Mouse (Mus musculus) embryonic facial prominence, embryonic 14.5 days (tissue): ENCODE results near the gene Map3k20. TPM values are rescaled to one million over a fixed set of nuclear protein-coding genes. Genes with fewer than 3 reads are reported as not detected.

Experiments
- ATAC-seq: fragments of 200-750 bp; cut with Nextera tagmentation; 2 replicates; pipeline ENCODE4 v1.8.0; 2017; ENCODE audit warnings: low read depth, moderate number of reproducible peaks, moderate TSS enrichment
- DNase-seq: peaks from one replicate; pipeline ENCODE4 v3.0.0-alpha.2; 2015; ENCODE audit warnings: low spot score
- H3K27ac ChIP-seq: fragments of 300-500 bp; sonication (generic); replicated peaks from 2 replicates; pipeline ENCODE4 v1.5.1; 2014; ENCODE audit warnings: low read depth, mild to moderate bottlenecking, low read length, moderate library complexity
- H3K27me3 ChIP-seq: fragments of 300-500 bp; sonication (generic); replicated peaks from 2 replicates; pipeline ENCODE4 v1.6.1; 2014; ENCODE audit warnings: low read length; ENCODE audit not compliant: control insufficient read depth, insufficient read depth
- H3K36me3 ChIP-seq: fragments of 300-500 bp; sonication (generic); 2 replicates; pipeline ENCODE4 v1.6.1; 2014; ENCODE audit warnings: low read length, mixed read lengths; ENCODE audit not compliant: control insufficient read depth, insufficient read depth
- H3K4me1 ChIP-seq: fragments of 300-500 bp; sonication (generic); 2 replicates; pipeline ENCODE4 v1.6.1; 2014; ENCODE audit warnings: antibody characterized with exemption, low read length; ENCODE audit not compliant: control insufficient read depth, insufficient read depth
- H3K4me2 ChIP-seq: fragments of 300-500 bp; sonication (generic); 2 replicates; pipeline ENCODE4 v1.6.1; 2014; ENCODE audit warnings: low read depth, mild to moderate bottlenecking, low read length, moderate library complexity, mixed read lengths
- H3K4me3 ChIP-seq: fragments of 300-500 bp; sonication (generic); 2 replicates; pipeline ENCODE4 v1.5.1; 2014; ENCODE audit warnings: low read depth, mild to moderate bottlenecking, low read length
- H3K9ac ChIP-seq: fragments of 300-500 bp; sonication (generic); 2 replicates; pipeline ENCODE4 v1.6.1; 2014; ENCODE audit warnings: low read depth, mild to moderate bottlenecking, low read length, moderate library complexity, mixed read lengths
- H3K9me3 ChIP-seq: fragments of 300-500 bp; sonication (generic); 2 replicates; pipeline ENCODE4 v1.6.1; 2016; ENCODE audit warnings: low read length; ENCODE audit not compliant: control insufficient read depth
- WGBS: fragments of 180-500 bp; shearing (Covaris S2); extraction: QIAGEN DNeasy Blood & Tissue Kit; methylation state at CpG from one replicate; pipeline ENCODE4 v1.1.7; 2014; 5-methylcytosine and 5-hydroxymethylcytosine counted together
- polyA plus RNA-seq: library from polyadenylated mRNA; unstranded; fragments of >200 nt; fragmentation: Nextera tagmentation; extraction: Ambion mirVana; gene quantifications from 2 replicates; pipeline ENCODE4 v1.2.1, GENCODE M21; 2014

Gene Map3k20
- 20.4 and 22.3 TPM in 2 replicates for polyA plus RNA-seq

DNA sequence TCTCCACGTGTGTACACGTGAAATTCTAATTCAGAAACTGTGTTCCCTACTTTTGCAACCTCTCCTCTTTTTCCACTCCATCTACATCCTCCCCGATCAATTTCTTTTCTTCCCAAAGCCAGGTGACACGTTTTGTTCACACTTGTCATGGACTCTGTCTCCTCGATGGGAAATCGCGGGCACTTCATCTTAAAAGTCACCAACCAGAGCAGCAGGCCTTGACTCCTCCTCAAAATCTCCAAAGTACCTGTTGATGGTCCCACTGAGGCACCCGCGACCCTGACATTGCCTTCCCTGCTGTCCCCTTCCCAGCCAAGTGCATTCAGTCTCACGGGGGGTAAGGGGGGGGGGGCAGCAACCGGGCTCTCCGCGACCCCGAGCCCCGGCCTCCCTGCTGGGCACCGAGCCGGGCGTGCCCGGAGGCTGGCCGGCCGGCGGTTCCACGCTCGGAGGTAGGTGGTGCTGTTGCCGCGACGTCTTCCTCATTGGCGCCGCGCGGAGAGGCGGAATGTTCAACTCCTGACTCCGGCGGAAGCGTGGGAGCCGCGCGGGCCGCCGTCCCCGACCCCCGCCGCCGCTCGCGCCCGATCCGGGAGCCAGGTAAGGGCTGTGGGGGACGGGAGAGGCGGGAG lies at the start of gene Map3k20:
Gene Map3k20 (plus strand): TSS at position 382 of the 632 bp plus-strand sequence.
- Histone ChIP-seq H3K27ac (peak within 1 kb of the TSS; percentile 55; the same call in 1 of the 2 replicates), H3K4me3 (peak within 1 kb of the TSS; percentile 86), H3K27me3 (no peaks in the 10 kb centered on the region), H3K4me2 (peak within 1 kb of the TSS; percentile 83), H3K4me1 (peaks cover 4% of the 10 kb centered on the region; the same call in 1 of the 2 replicates), H3K9me3 (no peaks in the 10 kb centered on the region), H3K36me3 (no peaks in the 10 kb centered on the region), H3K9ac (peak within 1 kb of the TSS; percentile 94)
- ATAC-seq: peak; percentile 82
- whole genome bisulfite sequencing: 2% methylated on average over 44 of the region's 50 CpGs
- peak; percentile 77 for DNase-seq

DNA sequence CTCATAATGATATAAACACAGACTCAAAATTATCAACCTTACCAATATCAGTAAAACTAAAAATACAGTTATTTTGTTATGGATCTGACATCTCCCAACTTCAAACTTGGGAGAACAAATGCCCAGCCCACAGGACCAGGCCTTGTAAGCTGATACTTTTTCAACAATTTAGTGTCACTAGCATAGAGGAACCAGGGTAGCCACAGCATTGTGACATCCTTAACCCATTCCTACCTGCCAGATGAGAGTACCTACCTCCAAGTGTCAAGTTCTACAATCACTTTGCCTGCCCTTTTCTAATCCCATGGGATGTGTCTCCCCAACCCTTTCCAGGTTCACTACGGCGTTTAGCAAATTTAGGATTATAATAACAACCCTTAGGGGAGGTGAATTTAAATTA lies 47.0 kb upstream of the Map3k20 start:
- Histone ChIP-seq H3K27me3 (no peaks in the 10 kb centered on the region), H3K27ac (no peak overlapping the region), H3K9me3 (no peaks in the 10 kb centered on the region), H3K9ac (no peak overlapping the region), H3K36me3 (no peaks in the 10 kb centered on the region), H3K4me3 (no peak overlapping the region), H3K4me2 (no peak overlapping the region), H3K4me1 (peaks cover 25% of the 10 kb centered on the region)
- ATAC-seq: no peak
- DNase-seq: no peak
- 54% methylated on average over 2 of the region's 2 CpGs for WGBS

DNA sequence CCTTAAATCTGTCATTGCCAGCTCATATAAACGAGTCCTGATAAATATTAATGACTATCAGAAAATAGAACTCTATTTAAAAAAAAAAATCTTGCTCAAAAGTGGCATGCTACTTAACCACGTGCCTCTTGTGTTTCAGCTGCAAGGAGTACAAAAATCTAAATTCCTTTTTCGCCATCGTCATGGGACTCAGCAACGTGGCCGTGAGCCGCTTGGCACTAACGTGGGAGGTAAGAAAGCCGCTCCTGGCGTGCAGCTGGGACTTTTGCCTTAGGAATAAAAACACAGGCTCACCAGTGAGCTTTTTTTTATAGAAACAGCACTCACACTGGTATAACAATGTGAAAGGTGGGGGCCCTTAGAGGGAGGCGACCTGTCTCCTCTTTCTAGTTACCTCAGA lies 46.5 kb upstream of the Map3k20 start:
- H3K4me1 ChIP-seq: peaks cover 25% of the 10 kb centered on the region
- DNase-seq: no peak
- WGBS: 45% methylated on average over 11 of the region's 11 CpGs
- H3K4me3 ChIP-seq: no peak overlapping the region
- H3K9ac ChIP-seq: 0 out of 2 replicates have a peak overlapping the region, but pooled peaks have one; percentile 22
- no peaks in the 10 kb centered on the region for H3K9me3 ChIP-seq
- H3K4me2 ChIP-seq: no peak overlapping the region
- peak overlapping the region; percentile 78 for H3K27ac ChIP-seq
- no peak for ATAC-seq
- H3K36me3 ChIP-seq: no peaks in the 10 kb centered on the region
- no peaks in the 10 kb centered on the region for H3K27me3 ChIP-seq

DNA sequence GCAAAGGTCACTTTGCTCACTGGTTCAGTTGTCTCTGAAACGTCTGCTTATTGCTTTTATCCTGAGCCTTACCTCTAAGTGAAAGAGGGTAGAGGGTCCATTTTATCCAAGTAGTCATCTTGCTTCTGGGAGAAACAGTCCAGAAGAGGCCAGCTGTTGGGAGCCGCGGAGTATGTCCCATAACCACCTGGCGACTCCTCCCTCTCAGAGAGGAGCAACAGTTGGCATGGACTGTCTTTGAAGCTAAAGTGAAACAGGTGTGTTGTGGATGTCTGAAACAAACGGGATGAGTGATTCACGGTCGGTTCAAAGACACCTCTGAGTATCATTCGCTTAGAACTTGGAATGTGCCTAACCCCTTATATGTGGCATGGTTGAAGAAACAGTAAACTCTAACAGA lies 46.0 kb upstream of the Map3k20 start:
- no peaks in the 10 kb centered on the region for H3K9me3 ChIP-seq
- H3K4me1 ChIP-seq: peaks cover 25% of the 10 kb centered on the region
- H3K36me3 ChIP-seq: no peaks in the 10 kb centered on the region
- no peak overlapping the region for H3K4me2 ChIP-seq
- H3K27me3 ChIP-seq: no peaks in the 10 kb centered on the region
- H3K4me3 ChIP-seq: no peak overlapping the region
- no peak for DNase-seq
- H3K27ac ChIP-seq: peak overlapping the region; percentile 78
- 62% methylated on average over 8 of the region's 8 CpGs for WGBS
- ATAC-seq: no peak
- 0 out of 2 replicates have a peak overlapping the region, but pooled peaks have one; percentile 22 for H3K9ac ChIP-seq

DNA sequence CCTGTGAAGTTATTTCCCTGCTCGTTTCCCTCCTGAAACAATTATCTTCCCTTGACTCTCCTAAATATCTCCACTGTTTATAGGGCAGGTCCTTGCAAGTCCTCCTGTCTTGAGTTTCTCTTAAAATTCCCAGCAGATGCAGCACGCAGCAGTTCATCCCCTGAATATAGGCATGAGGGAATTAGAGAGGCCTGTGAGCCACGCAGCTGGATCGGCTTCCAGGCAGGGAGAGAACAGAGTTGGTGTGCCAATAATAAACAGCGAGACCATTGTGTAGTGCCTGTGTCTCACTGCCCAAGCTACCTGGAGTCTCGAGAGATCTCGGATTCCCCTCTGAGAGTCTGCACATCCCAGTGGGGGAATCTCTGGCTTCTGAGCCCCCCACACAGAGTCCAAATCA lies 45.4 kb upstream of the Map3k20 start:
- Histone ChIP-seq H3K27me3 (no peaks in the 10 kb centered on the region), H3K4me1 (peaks cover 25% of the 10 kb centered on the region), H3K9ac (no peak overlapping the region), H3K4me3 (no peak overlapping the region), H3K36me3 (no peaks in the 10 kb centered on the region), H3K27ac (peak overlapping the region; percentile 78), H3K9me3 (no peaks in the 10 kb centered on the region), H3K4me2 (no peak overlapping the region)
- ATAC-seq (peak; percentile 27; the same call in 1 of the 2 replicates), DNase-seq (peak; percentile 68)
- WGBS: 16% methylated on average over 7 of the region's 7 CpGs

DNA sequence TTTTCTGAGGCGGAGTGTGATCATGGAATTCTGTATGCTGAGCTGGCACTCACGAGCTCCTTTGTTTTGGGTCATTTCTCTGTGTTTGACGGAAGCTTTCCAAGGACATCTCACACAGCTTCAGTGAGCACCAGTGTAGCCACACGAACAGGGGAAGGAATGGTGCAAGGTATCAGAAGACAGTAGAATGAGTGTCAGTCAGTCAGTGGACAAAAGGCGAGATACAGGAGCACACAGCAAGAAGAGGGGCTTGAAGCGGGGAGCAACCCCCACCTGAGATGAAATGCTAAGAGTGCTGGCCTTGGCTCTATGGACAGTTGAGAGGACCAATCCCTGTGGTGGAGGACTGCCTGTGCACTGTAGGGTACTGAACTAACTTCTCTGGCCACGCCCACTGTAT lies 44.7 kb upstream of the Map3k20 start:
- Histone ChIP-seq H3K27me3 (no peaks in the 10 kb centered on the region), H3K4me3 (no peak overlapping the region), H3K9ac (no peak overlapping the region), H3K27ac (peak overlapping the region; percentile 78), H3K9me3 (no peaks in the 10 kb centered on the region), H3K36me3 (no peaks in the 10 kb centered on the region), H3K4me2 (no peak overlapping the region), H3K4me1 (peaks cover 25% of the 10 kb centered on the region)
- DNase-seq (no peak), ATAC-seq (no peak)
- 84% methylated on average over 7 of the region's 7 CpGs for WGBS

DNA sequence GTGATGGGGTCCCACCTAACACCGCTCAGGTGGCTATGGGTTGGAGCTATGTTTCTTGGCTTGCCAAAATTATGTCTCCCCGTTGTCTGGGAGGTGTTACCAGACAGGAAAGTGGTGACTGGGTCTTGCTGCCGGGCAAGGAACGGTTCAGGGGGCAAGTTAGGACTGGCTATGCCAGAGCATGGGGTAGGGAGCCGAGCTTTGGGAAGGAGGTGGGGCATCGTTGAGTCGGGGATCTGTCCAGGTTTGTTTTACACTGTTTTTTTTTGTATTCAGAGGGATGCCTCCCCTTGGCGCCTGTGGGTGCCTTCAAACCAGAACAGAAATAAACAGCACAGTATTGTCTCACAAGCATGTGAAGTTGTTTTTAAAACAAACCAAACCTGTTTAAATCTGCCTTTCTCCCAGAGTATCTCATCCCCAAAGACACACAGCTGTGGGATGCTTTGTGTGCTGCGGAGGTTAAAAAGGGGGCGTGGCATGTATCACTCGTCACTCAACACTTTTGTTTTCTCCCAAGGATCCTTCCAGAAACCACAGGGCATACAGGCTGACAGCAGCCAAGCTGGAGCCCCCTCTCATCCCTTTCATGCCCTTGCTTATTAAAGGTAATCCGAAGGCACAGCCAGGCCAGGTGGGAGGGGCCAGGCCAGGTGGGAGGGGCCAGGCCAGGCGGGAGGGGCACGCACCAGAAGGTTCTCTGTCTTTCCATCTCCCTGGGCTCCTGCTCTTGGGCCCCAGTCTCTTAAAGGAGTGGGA lies 43.5 kb upstream of the Map3k20 start:
- WGBS: 43% methylated on average over 14 of the region's 14 CpGs

DNA sequence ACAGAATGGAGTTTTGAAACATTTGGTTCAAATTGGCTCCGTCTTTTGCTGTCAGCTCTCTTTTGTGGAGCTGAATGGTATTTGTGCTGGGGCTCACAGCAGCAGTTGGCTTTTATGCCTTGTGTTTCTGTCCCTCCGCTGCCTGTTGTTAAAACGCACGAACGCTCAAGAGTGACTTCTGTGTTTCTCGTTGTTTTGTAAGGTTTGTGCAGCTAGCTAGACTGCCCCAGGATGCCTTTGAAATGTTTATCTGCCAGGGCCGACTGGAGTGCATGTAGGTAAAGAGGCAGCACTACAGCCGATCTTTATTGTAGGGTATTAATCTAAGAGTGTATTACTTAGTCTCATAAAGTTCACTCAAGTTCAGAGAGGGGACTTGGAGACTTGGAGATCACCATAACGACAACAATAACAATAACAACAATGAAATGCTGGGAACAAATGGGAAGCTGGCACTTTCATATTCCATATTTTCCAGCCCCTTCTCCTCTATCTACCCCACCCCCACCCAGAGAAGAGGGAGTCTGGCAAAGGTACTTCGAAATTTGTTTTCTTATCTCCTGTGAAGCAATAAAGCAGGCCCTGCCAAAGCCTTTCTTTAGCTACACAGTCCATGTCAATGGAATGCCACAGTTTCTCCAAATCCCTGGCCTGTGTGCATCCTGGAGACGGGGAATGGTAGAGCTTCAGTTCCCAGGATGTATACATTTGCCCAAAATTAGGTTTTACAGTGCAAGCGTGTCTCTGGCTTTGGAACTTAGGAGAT lies 42.3 kb upstream of the Map3k20 start:
- DNase-seq (no peak), ATAC-seq (no peak)
- WGBS: 54% methylated on average over 12 of the region's 12 CpGs
- Histone ChIP-seq H3K27me3 (no peaks in the 10 kb centered on the region), H3K4me3 (no peak overlapping the region), H3K27ac (no peak overlapping the region), H3K36me3 (no peaks in the 10 kb centered on the region), H3K4me1 (peaks cover 25% of the 10 kb centered on the region), H3K4me2 (no peak overlapping the region), H3K9ac (no peak overlapping the region), H3K9me3 (no peaks in the 10 kb centered on the region)

More for the DNA sequence above, 43.5 kb upstream of the Map3k20 start:
- H3K4me1 ChIP-seq: peaks cover 25% of the 10 kb centered on the region
- no peaks in the 10 kb centered on the region for H3K27me3 ChIP-seq
- no peaks in the 10 kb centered on the region for H3K36me3 ChIP-seq
- no peaks in the 10 kb centered on the region for H3K9me3 ChIP-seq
- H3K4me3 ChIP-seq: peak overlapping the region; percentile 16; the same call in 1 of the 2 replicates
- DNase-seq (peak; percentile 78), ATAC-seq (peak; percentile 79)
- peak overlapping the region; percentile 19; the same call in 1 of the 2 replicates for H3K27ac ChIP-seq
- no peak overlapping the region for H3K9ac ChIP-seq
- peak overlapping the region; percentile 38 for H3K4me2 ChIP-seq
